Mouse (Mus musculus): ENCODE results near the gene Ndufa6.
"Not testable (repeated sequence)": the region's sequence is repeated elsewhere in the genome, so short reads cannot be mapped to it uniquely, and the experiment has no call there.

Gene Ndufa6

GRCm38 (mm10) chr15:82354126-82354945, at the start of gene Ndufa6:
TSS of gene Ndufa6 (minus strand) at chr15:82354322.
- peak; percentile 97 for DNase-seq

- no peak for DNase-seq
Observed at GRCm38 (mm10) chr15:82403606-82404005, 49.5 kb upstream of the Ndufa6 start.

GRCm38 (mm10) chr15:82402741-82403140, 48.6 kb upstream of the Ndufa6 start:
- no peak for DNase-seq

- DNase-seq: no peak
Observed at GRCm38 (mm10) chr15:82402106-82402505, 48.0 kb upstream of the Ndufa6 start.

GRCm38 (mm10) chr15:82401516-82401915, 47.4 kb upstream of the Ndufa6 start:
- DNase-seq: peak; percentile 8

- DNase-seq: not testable (repeated sequence)
Observed at GRCm38 (mm10) chr15:82395955-82396354, 41.8 kb upstream of the Ndufa6 start.

- DNase-seq: not testable (repeated sequence)
Observed at GRCm38 (mm10) chr15:82393922-82394321, 39.8 kb upstream of the Ndufa6 start, which contains the start of gene Cyp2d11. TSS of gene Cyp2d11 (minus strand) at chr15:82394022.

GRCm38 (mm10) chr15:82389916-82390315, 35.8 kb upstream of the Ndufa6 start:
- DNase-seq: not testable (repeated sequence)

- no peak for DNase-seq
Observed at GRCm38 (mm10) chr15:82385729-82386128, 31.6 kb upstream of the Ndufa6 start.

GRCm38 (mm10) chr15:82382441-82382840, 28.3 kb upstream of the Ndufa6 start:
- DNase-seq: no peak

- DNase-seq: no peak
Observed at GRCm38 (mm10) chr15:82380714-82381062, 26.6 kb upstream of the Ndufa6 start.

GRCm38 (mm10) chr15:82379871-82380713, 26.0 kb upstream of the Ndufa6 start, which contains the start of gene Cyp2d22:
TSS of gene Cyp2d22 (minus strand) at chr15:82380260.
- DNase-seq: peak; percentile 68

GRCm38 (mm10) chr15:82379511-82379870, 25.4 kb upstream of the Ndufa6 start:
- no peak for DNase-seq

GRCm38 (mm10) chr15:82378261-82379180, 24.4 kb upstream of the Ndufa6 start:
- peak; percentile 14 for DNase-seq

GRCm38 (mm10) chr15:82377701-82378100, 23.6 kb upstream of the Ndufa6 start:
- no peak for DNase-seq

- no peak for DNase-seq
Observed at GRCm38 (mm10) chr15:82376393-82377138, 22.4 kb upstream of the Ndufa6 start.

- no peak for DNase-seq
Observed at GRCm38 (mm10) chr15:82375855-82376254, 21.7 kb upstream of the Ndufa6 start.

GRCm38 (mm10) chr15:82374437-82374836, 20.3 kb upstream of the Ndufa6 start:
- no peak for DNase-seq

GRCm38 (mm10) chr15:82372991-82373390, 18.9 kb upstream of the Ndufa6 start:
- DNase-seq: no peak

- DNase-seq: no peak
Observed at GRCm38 (mm10) chr15:82372446-82372845, 18.3 kb upstream of the Ndufa6 start.

GRCm38 (mm10) chr15:82368851-82369250, 14.7 kb upstream of the Ndufa6 start:
- DNase-seq: no peak

GRCm38 (mm10) chr15:82368146-82368545, 14.0 kb upstream of the Ndufa6 start:
- DNase-seq: no peak

Data from embryo, embryonic 11 days (tissue).